Mouse (Mus musculus) G1E (cell line): Measurements from ENCODE around the gene Defb48.

ENCODE experiments used
- CTCF ChIP-seq: IDR thresholded peaks from 2 replicates; pipeline ENCODE4 v1.5.1; 2012; ENCODE audit warnings: low read depth, low read length, inconsistent platforms, mixed read lengths
- TAL1 ChIP-seq: conservative IDR thresholded peaks from 2 replicates; pipeline ENCODE4 v1.6.1; 2012; ENCODE audit warnings: low read depth, low read length, inconsistent platforms, mixed read lengths

GRCm38 (mm10) chr14:62935361-62935760, 48.9 kb downstream of the Defb48 start:
- TF ChIP-seq CTCF: no peak
- TF ChIP-seq TAL1: no peak
